Mouse (Mus musculus): ENCODE measurements around the gene Pbld2. TPM values are rescaled to one million over a fixed set of nuclear protein-coding genes. Genes with fewer than 3 reads are reported as not detected.
A peak's percentile ranks its signal among the peaks of the same experiment; 100 is the strongest.

The Pbld2 gene
- total and polyA plus RNA-seq, 2 experiments from 2014 or later: 0.11 to 1.1 TPM

GRCm38 (mm10) chr10:63099521-63099920, 75.4 kb downstream of the Pbld2 start, which contains the start of gene Atoh7:
Gene Atoh7 (plus strand): TSS chr10:63099651.
- no peak for DNase-seq (ENCODE audit: low spot score)
- H3K9ac ChIP-seq (replicated peaks; ENCODE audit: low read depth, low read length): peak within 1 kb of the TSS; percentile 54
- peak within 1 kb of the TSS; percentile 46 for H3K4me3 ChIP-seq (ENCODE audit: low read depth, low read length)
- WGBS: 12% methylated on average over 16 of the region's 16 CpGs
- TF ChIP-seq EP300 (IDR thresholded peaks at IDR 0.05; ENCODE audit: low read depth): no peak
- TF ChIP-seq CTCF (IDR thresholded peaks at IDR 0.05; ENCODE audit: low read depth): no peak
- no peaks in the 10 kb centered on the region; the same call in 1 of the 2 replicates for H3K4me1 ChIP-seq (ENCODE audit: control insufficient read depth, insufficient read depth)
- peak within 1 kb of the TSS; percentile 70 for H3K4me2 ChIP-seq (ENCODE audit: low read depth, low read length)
- H3K27ac ChIP-seq (ENCODE audit: low read depth): no peak within 1 kb of the TSS
- H3K27me3 ChIP-seq (ENCODE audit: control insufficient read depth, insufficient read depth, low read length): peaks cover 36% of the 10 kb centered on the region
- no peaks in the 10 kb centered on the region for H3K36me3 ChIP-seq (replicated peaks; ENCODE audit: control insufficient read depth, insufficient read depth, low read length)
- H3K9me3 ChIP-seq (replicated peaks; ENCODE audit: control insufficient read depth, low read length): no peaks in the 10 kb centered on the region
- ATAC-seq (ENCODE audit: insufficient read depth, low read depth): no peak

- Histone ChIP-seq H3K27me3 (ENCODE audit: control insufficient read depth, insufficient read depth, low read length) (peaks cover 36% of the 10 kb centered on the region), H3K4me3 (ENCODE audit: low read depth, low read length) (peak overlapping the region; percentile 46), H3K4me2 (ENCODE audit: low read depth, low read length) (peak overlapping the region; percentile 70), H3K9me3 (replicated peaks; ENCODE audit: control insufficient read depth, low read length) (no peaks in the 10 kb centered on the region), H3K27ac (ENCODE audit: low read depth) (no peak overlapping the region), H3K36me3 (replicated peaks; ENCODE audit: control insufficient read depth, insufficient read depth, low read length) (no peaks in the 10 kb centered on the region), H3K4me1 (ENCODE audit: control insufficient read depth, insufficient read depth) (no peaks in the 10 kb centered on the region; the same call in 1 of the 2 replicates), H3K9ac (replicated peaks; ENCODE audit: low read depth, low read length) (peak overlapping the region; percentile 54)
- DNase-seq (ENCODE audit: low spot score) (peak; percentile 26), ATAC-seq (ENCODE audit: insufficient read depth, low read depth) (peak; percentile 83)
- TF ChIP-seq EP300 (IDR thresholded peaks at IDR 0.05; ENCODE audit: low read depth) (no peak), CTCF (IDR thresholded peaks at IDR 0.05; ENCODE audit: low read depth) (no peak)
- under 1% methylated on average over 62 of the region's 62 CpGs for WGBS
Measured at GRCm38 (mm10) chr10:63099941-63100562, 75.9 kb downstream of the Pbld2 start.

GRCm38 (mm10) chr10:63100657-63101056, 76.5 kb downstream of the Pbld2 start:
- Histone ChIP-seq H3K27me3 (ENCODE audit: control insufficient read depth, insufficient read depth, low read length) (peaks cover 36% of the 10 kb centered on the region), H3K27ac (ENCODE audit: low read depth) (no peak overlapping the region), H3K4me1 (ENCODE audit: control insufficient read depth, insufficient read depth) (no peaks in the 10 kb centered on the region; the same call in 1 of the 2 replicates), H3K4me2 (ENCODE audit: low read depth, low read length) (peak overlapping the region; percentile 70), H3K4me3 (ENCODE audit: low read depth, low read length) (peak overlapping the region; percentile 46), H3K9me3 (replicated peaks; ENCODE audit: control insufficient read depth, low read length) (no peaks in the 10 kb centered on the region), H3K36me3 (replicated peaks; ENCODE audit: control insufficient read depth, insufficient read depth, low read length) (no peaks in the 10 kb centered on the region), H3K9ac (replicated peaks; ENCODE audit: low read depth, low read length) (peak overlapping the region; percentile 54)
- no peak for ATAC-seq (ENCODE audit: insufficient read depth, low read depth)
- WGBS: 23% methylated on average over 9 of the region's 9 CpGs
- TF ChIP-seq EP300 (IDR thresholded peaks at IDR 0.05; ENCODE audit: low read depth) (no peak), CTCF (IDR thresholded peaks at IDR 0.05; ENCODE audit: low read depth) (no peak)
- DNase-seq (ENCODE audit: low spot score): no peak

Other genes starting within 250 kb of the Pbld2 start
- 59.2 and 96.8 TPM in 2 replicates for gene Ccar1, start 232.0 kb upstream of the Pbld2 start, total RNA-seq (2014; rRNA removed; ENCODE audit: low replicate concordance)
- gene Ccar1, start 232.0 kb upstream of the Pbld2 start, polyA plus RNA-seq (2015; fragmentation: Nextera tagmentation; extraction: Ambion mirVana): 56.9 and 59.0 TPM in 2 replicates
- gene Tet1, start 115.3 kb upstream of the Pbld2 start, total RNA-seq (2014; rRNA removed; ENCODE audit: low replicate concordance): 12.8 and 17.3 TPM in 2 replicates
- 18.8 and 19.9 TPM in 2 replicates for gene Tet1, start 115.3 kb upstream of the Pbld2 start, polyA plus RNA-seq (2015; fragmentation: Nextera tagmentation; extraction: Ambion mirVana)
- gene Slc25a16, start 103.7 kb upstream of the Pbld2 start, total RNA-seq (2014; rRNA removed; ENCODE audit: low replicate concordance): 15.3 and 35.4 TPM in 2 replicates
- 14.8 and 19.6 TPM in 2 replicates for gene Slc25a16, start 103.7 kb upstream of the Pbld2 start, polyA plus RNA-seq (2015; fragmentation: Nextera tagmentation; extraction: Ambion mirVana)
- 0.88 and 3.2 TPM in 2 replicates for gene Dna2, start 77.3 kb upstream of the Pbld2 start, total RNA-seq (2014; rRNA removed; ENCODE audit: low replicate concordance)
- gene Dna2, start 77.3 kb upstream of the Pbld2 start, polyA plus RNA-seq (2015; fragmentation: Nextera tagmentation; extraction: Ambion mirVana): 3.9 and 4.3 TPM in 2 replicates
- 5.8 and 9.7 TPM in 2 replicates for gene Rufy2, start 44.1 kb upstream of the Pbld2 start, total RNA-seq (2014; rRNA removed; ENCODE audit: low replicate concordance)
- 11.3 and 11.7 TPM in 2 replicates for gene Rufy2, start 44.1 kb upstream of the Pbld2 start, polyA plus RNA-seq (2015; fragmentation: Nextera tagmentation; extraction: Ambion mirVana)
- 3.9 and 16.9 TPM in 2 replicates for gene Hnrnph3, start 98 bp upstream of the Pbld2 start, total RNA-seq (2014; rRNA removed; ENCODE audit: low replicate concordance)
- gene Hnrnph3, start 98 bp upstream of the Pbld2 start, polyA plus RNA-seq (2015; fragmentation: Nextera tagmentation; extraction: Ambion mirVana): 34.6 and 41.7 TPM in 2 replicates
- 2.2 TPM in 1 of 2 replicates, not detected in the other for gene Pbld1, start 35.8 kb downstream of the Pbld2 start, total RNA-seq (2014; rRNA removed; ENCODE audit: low replicate concordance)
- 0.70 and 1.5 TPM in 2 replicates for gene Pbld1, start 35.8 kb downstream of the Pbld2 start, polyA plus RNA-seq (2015; fragmentation: Nextera tagmentation; extraction: Ambion mirVana)
- not detected in 2 replicates for gene Atoh7, start 75.3 kb downstream of the Pbld2 start, total RNA-seq (2014; rRNA removed; ENCODE audit: low replicate concordance)
- not detected in 2 replicates for gene Atoh7, start 75.3 kb downstream of the Pbld2 start, polyA plus RNA-seq (2015; fragmentation: Nextera tagmentation; extraction: Ambion mirVana)
- 26.5 and 33.5 TPM in 2 replicates for gene Mypn, start 179.6 kb downstream of the Pbld2 start, total RNA-seq (2014; rRNA removed; ENCODE audit: low replicate concordance)
- 12.2 and 12.7 TPM in 2 replicates for gene Mypn, start 179.6 kb downstream of the Pbld2 start, polyA plus RNA-seq (2015; fragmentation: Nextera tagmentation; extraction: Ambion mirVana)
- 45.1 and 46.3 TPM in 2 replicates for gene Herc4, start 219.5 kb downstream of the Pbld2 start, total RNA-seq (2014; rRNA removed; ENCODE audit: low replicate concordance)
- 24.9 and 25.0 TPM in 2 replicates for gene Herc4, start 219.5 kb downstream of the Pbld2 start, polyA plus RNA-seq (2015; fragmentation: Nextera tagmentation; extraction: Ambion mirVana)